Mouse (Mus musculus) intestine, embryonic 16.5 days (tissue): ENCODE measurements around the gene Vnn1. TPM values are rescaled to one million over a fixed set of nuclear protein-coding genes. Genes with fewer than 3 reads are reported as not detected.

Experiments
- ATAC-seq: fragments of 200-750 bp; cut with Nextera tagmentation; 2 replicates; pipeline ENCODE4 v1.8.0; 2017; ENCODE audit warnings: moderate TSS enrichment, moderate library complexity
- H3K27ac ChIP-seq: fragments of 300-500 bp; sonication (generic); 2 replicates; pipeline ENCODE4 v1.5.1; 2014; ENCODE audit warnings: mild to moderate bottlenecking, low read length
- H3K27me3 ChIP-seq: fragments of 300-500 bp; sonication (generic); replicated peaks from 2 replicates; pipeline ENCODE4 v1.6.1; 2014; ENCODE audit warnings: low read length, control low read depth, mixed read lengths; ENCODE audit not compliant: control insufficient read depth, insufficient read depth
- H3K36me3 ChIP-seq: fragments of 300-500 bp; sonication (generic); 2 replicates; pipeline ENCODE4 v1.6.1; 2014; ENCODE audit warnings: low read length, control low read depth; ENCODE audit not compliant: control insufficient read depth, insufficient read depth
- H3K4me1 ChIP-seq: fragments of 300-500 bp; sonication (generic); 2 replicates; pipeline ENCODE4 v1.6.1; 2014; ENCODE audit warnings: low read length, control low read depth, mixed read lengths; ENCODE audit not compliant: control insufficient read depth, insufficient read depth
- H3K4me2 ChIP-seq: fragments of 300-500 bp; sonication (generic); 2 replicates; pipeline ENCODE4 v1.6.1; 2014; ENCODE audit warnings: low read depth, low read length, control low read depth
- H3K4me3 ChIP-seq: fragments of 300-500 bp; sonication (generic); 2 replicates; pipeline ENCODE4 v1.5.1; 2014; ENCODE audit warnings: mild to moderate bottlenecking, low read length
- H3K9ac ChIP-seq: fragments of 300-500 bp; sonication (generic); 2 replicates; pipeline ENCODE4 v1.6.1; 2014; ENCODE audit warnings: low read depth, low read length
- H3K9me3 ChIP-seq: fragments of 300-500 bp; sonication (generic); 2 replicates; pipeline ENCODE4 v1.6.1; 2016; ENCODE audit warnings: low read length, control low read depth; ENCODE audit not compliant: control insufficient read depth
- WGBS: fragments of 180-500 bp; shearing (Covaris S2); extraction: QIAGEN DNeasy Blood & Tissue Kit; methylation state at CpG from one replicate; pipeline ENCODE4 v1.1.7; 2014; 5-methylcytosine and 5-hydroxymethylcytosine counted together
- polyA plus RNA-seq: library from polyadenylated mRNA; unstranded; fragments of >200 nt; fragmentation: Nextera tagmentation; extraction: Ambion mirVana; gene quantifications from 2 replicates; pipeline ENCODE4 v1.2.1, GENCODE M21; 2015

The Vnn1 gene
- polyA plus RNA-seq, 1 experiment from 2014 or later, result 2.7 TPM

- no peaks in the 10 kb centered on the region for H3K36me3 ChIP-seq
- ATAC-seq, result no peak
- H3K27ac ChIP-seq, result no peak overlapping the region
- no peak overlapping the region for H3K4me2 ChIP-seq
- 88% methylated on average over 3 of the region's 3 CpGs for whole genome bisulfite sequencing
- H3K9me3 ChIP-seq, result no peaks in the 10 kb centered on the region
- H3K4me3 ChIP-seq, result no peak overlapping the region
- no peak overlapping the region for H3K9ac ChIP-seq
- no peaks in the 10 kb centered on the region for H3K27me3 ChIP-seq
- H3K4me1 ChIP-seq, result no peaks in the 10 kb centered on the region
Observed at GRCm38 (mm10) chr10:23901119-23901518, 6.6 kb downstream of the Vnn1 start.

- Histone ChIP-seq H3K4me2 (no peak overlapping the region), H3K27me3 (no peaks in the 10 kb centered on the region), H3K27ac (no peak overlapping the region), H3K9ac (no peak overlapping the region), H3K4me3 (no peak overlapping the region), H3K36me3 (no peaks in the 10 kb centered on the region), H3K9me3 (no peaks in the 10 kb centered on the region), H3K4me1 (no peaks in the 10 kb centered on the region)
- ATAC-seq, result no peak
- 94% methylated on average over 1 of the region's 1 CpGs for WGBS
Observed at GRCm38 (mm10) chr10:23905661-23906060, 11.2 kb downstream of the Vnn1 start.

- Histone ChIP-seq H3K36me3 (no peaks in the 10 kb centered on the region), H3K4me2 (no peak within 1 kb of the TSS), H3K27me3 (no peaks in the 10 kb centered on the region), H3K9me3 (no peaks in the 10 kb centered on the region), H3K27ac (no peak within 1 kb of the TSS), H3K9ac (no peak within 1 kb of the TSS), H3K4me3 (no peak within 1 kb of the TSS), H3K4me1 (no peaks in the 10 kb centered on the region)
- WGBS, result 85% methylated on average over 4 of the region's 4 CpGs
- ATAC-seq, result no peak
Observed at GRCm38 (mm10) chr10:23920056-23920455, 25.6 kb downstream of the Vnn1 start, which contains the start of gene Taar1. TSS of gene Taar1 (plus strand) at chr10:23920356.

GRCm38 (mm10) chr10:23922468-23922867 is 28.0 kb downstream of the Vnn1 start:
- H3K36me3 ChIP-seq, result no peaks in the 10 kb centered on the region
- H3K4me1 ChIP-seq, result no peaks in the 10 kb centered on the region
- no peak for ATAC-seq
- no peak overlapping the region for H3K9ac ChIP-seq
- H3K4me3 ChIP-seq, result no peak overlapping the region
- no peak overlapping the region for H3K27ac ChIP-seq
- 56% methylated on average over 3 of the region's 3 CpGs for WGBS
- no peaks in the 10 kb centered on the region for H3K9me3 ChIP-seq
- no peak overlapping the region for H3K4me2 ChIP-seq
- no peaks in the 10 kb centered on the region for H3K27me3 ChIP-seq

GRCm38 (mm10) chr10:23923941-23924340 is 29.5 kb downstream of the Vnn1 start:
- Histone ChIP-seq H3K9me3 (no peaks in the 10 kb centered on the region), H3K4me3 (no peak overlapping the region), H3K4me2 (no peak overlapping the region), H3K9ac (no peak overlapping the region), H3K4me1 (no peaks in the 10 kb centered on the region), H3K36me3 (no peaks in the 10 kb centered on the region), H3K27me3 (no peaks in the 10 kb centered on the region), H3K27ac (no peak overlapping the region)
- no peak for ATAC-seq
- WGBS, result 83% methylated on average over 2 of the region's 2 CpGs

- ATAC-seq, result no peak
- Histone ChIP-seq H3K4me2 (no peak overlapping the region), H3K9me3 (no peaks in the 10 kb centered on the region), H3K36me3 (no peaks in the 10 kb centered on the region), H3K27me3 (no peaks in the 10 kb centered on the region), H3K4me3 (no peak overlapping the region), H3K27ac (no peak overlapping the region), H3K4me1 (no peaks in the 10 kb centered on the region), H3K9ac (no peak overlapping the region)
- WGBS, result 28% methylated on average over 4 of the region's 4 CpGs
Observed at GRCm38 (mm10) chr10:23937613-23938012, 43.1 kb downstream of the Vnn1 start.

- ATAC-seq, result no peak
- no peaks in the 10 kb centered on the region for H3K9me3 ChIP-seq
- H3K4me2 ChIP-seq, result no peak within 1 kb of the TSS
- H3K36me3 ChIP-seq, result no peaks in the 10 kb centered on the region
- 50% methylated on average over 6 of the region's 6 CpGs for WGBS
- no peak within 1 kb of the TSS for H3K27ac ChIP-seq
- no peaks in the 10 kb centered on the region for H3K27me3 ChIP-seq
- H3K4me3 ChIP-seq, result no peak within 1 kb of the TSS
- no peaks in the 10 kb centered on the region for H3K4me1 ChIP-seq
- no peak within 1 kb of the TSS for H3K9ac ChIP-seq
Observed at GRCm38 (mm10) chr10:23938312-23938711, 43.8 kb downstream of the Vnn1 start, which contains the start of gene Taar2. TSS of gene Taar2 (plus strand) at chr10:23938572.

- Histone ChIP-seq H3K27ac (no peak overlapping the region), H3K9ac (no peak overlapping the region), H3K4me2 (no peak overlapping the region), H3K9me3 (no peaks in the 10 kb centered on the region), H3K27me3 (no peaks in the 10 kb centered on the region), H3K4me1 (no peaks in the 10 kb centered on the region), H3K4me3 (no peak overlapping the region), H3K36me3 (no peaks in the 10 kb centered on the region)
- no peak for ATAC-seq
- WGBS, result 79% methylated on average over 5 of the region's 5 CpGs
Observed at GRCm38 (mm10) chr10:23942465-23942864, 48.0 kb downstream of the Vnn1 start.

- Histone ChIP-seq H3K27me3 (no peaks in the 10 kb centered on the region), H3K9ac (no peak overlapping the region), H3K27ac (no peak overlapping the region), H3K4me1 (0 out of 2 replicates have a peak, but pooled peaks cover 2% of the 10 kb centered on the region), H3K9me3 (no peaks in the 10 kb centered on the region), H3K36me3 (no peaks in the 10 kb centered on the region), H3K4me2 (no peak overlapping the region), H3K4me3 (no peak overlapping the region)
- WGBS, result 56% methylated on average over 7 of the region's 7 CpGs
- no peak for ATAC-seq
Observed at GRCm38 (mm10) chr10:23948026-23948425, 53.5 kb downstream of the Vnn1 start.

- Histone ChIP-seq H3K4me1 (0 out of 2 replicates have a peak, but pooled peaks cover 2% of the 10 kb centered on the region), H3K27ac (no peak within 1 kb of the TSS), H3K36me3 (no peaks in the 10 kb centered on the region), H3K9me3 (no peaks in the 10 kb centered on the region), H3K4me2 (no peak within 1 kb of the TSS), H3K27me3 (no peaks in the 10 kb centered on the region), H3K4me3 (no peak within 1 kb of the TSS), H3K9ac (no peak within 1 kb of the TSS)
- WGBS, result 89% methylated on average over 16 of the region's 16 CpGs
- ATAC-seq, result no peak
Observed at GRCm38 (mm10) chr10:23949508-23950005, 55.1 kb downstream of the Vnn1 start, which contains the start of gene Taar3. TSS of gene Taar3 (plus strand) at chr10:23949558.
